12 mouse cellular contexts compared by ENCODE assay signal in the genomic region with DNA sequence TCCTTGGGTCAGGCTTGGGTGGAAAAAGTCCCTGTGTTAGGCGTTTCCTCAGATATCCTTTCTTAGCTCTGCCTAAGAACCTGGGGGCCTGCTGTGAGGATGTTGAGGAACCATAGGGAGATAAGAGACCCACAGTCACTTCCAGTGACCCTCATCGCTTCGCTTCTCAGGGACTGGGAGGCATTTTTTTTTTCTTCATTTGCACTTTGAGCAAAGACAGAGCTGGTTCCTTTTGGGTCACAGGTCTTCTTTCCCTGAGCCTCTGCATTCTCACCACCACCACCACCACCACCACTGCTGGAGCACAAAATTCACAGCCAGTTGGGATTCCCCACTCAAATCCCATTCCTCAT. TPM values are rescaled to one million over a fixed set of nuclear protein-coding genes. Genes with fewer than 3 reads are reported as not detected.
A peak's percentile ranks its signal among the peaks of the same experiment; 100 is the strongest.
DNase-seq lines count a peak whose midpoint lies in the region; ATAC-seq and TF ChIP-seq lines count a peak whose summit lies in the region.
"Had no signal": no experiment of that assay in that cellular context is flagged by ENCODE, and none has a peak within 500 bp of the region (broad histone marks: within the 10 kb centered on the region; RNA-seq: fewer than 3 reads in every experiment).

No protein-coding gene starts in this region.

- H3K4me2 ChIP-seq in heart, postnatal 0 days (ENCODE audit: low read depth, low read length) = peak overlapping the region; percentile 65
- peak overlapping the region; percentile 46; the same call in 1 of the 2 replicates for H3K4me2 ChIP-seq in midbrain, embryonic 13.5 days (replicated peaks)
- H3K4me2 ChIP-seq in midbrain, postnatal 0 days (ENCODE audit: low read depth, low read length, poor library complexity, severe bottlenecking) = no peak overlapping the region
- no peak overlapping the region for H3K4me2 ChIP-seq in neural tube, embryonic 13.5 days

- no peak for TF ChIP-seq CTCF in heart, postnatal 0 days (IDR thresholded peaks at IDR 0.05; ENCODE audit: low read depth)
- no peak for TF ChIP-seq CTCF in midbrain, postnatal 0 days (IDR thresholded peaks at IDR 0.05)
- TF ChIP-seq CTCF in thymus, adult 2 months (IDR thresholded peaks at IDR 0.05; ENCODE audit: borderline replicate concordance, control insufficient read depth, extremely low read depth, insufficient read depth, low read length, poor library complexity) = no peak

- peak overlapping the region; percentile 36; the same call in 1 of the 2 replicates for H3K4me3 ChIP-seq in heart, postnatal 0 days (ENCODE audit: low read depth, low read length)
- H3K4me3 ChIP-seq in midbrain, embryonic 13.5 days (replicated peaks) = peak overlapping the region; percentile 16
- H3K4me3 ChIP-seq in midbrain, postnatal 0 days (ENCODE audit: low read depth, low read length) = no peak overlapping the region
- H3K4me3 ChIP-seq in neural tube, embryonic 13.5 days = no peak overlapping the region
- H3K4me3 ChIP-seq in thymus, adult 2 months (ENCODE audit: control insufficient read depth, insufficient read depth, low read length) = no peak overlapping the region

- peak; percentile 2 for DNase-seq in cerebellum, adult 11-12 months
- DNase-seq in cerebellum, postnatal 10 days = no peak
- DNase-seq in heart, postnatal 0 days (ENCODE audit: low spot score) = no peak
- no peak for DNase-seq in heart, postnatal 10 days
- no peak for DNase-seq in midbrain, postnatal 0 days (ENCODE audit: low spot score)
- no peak for DNase-seq in thymus, adult 2 months
- DNase-seq: adrenal gland, postnatal 10 days; cerebellum, adult 2 months; gastrocnemius, postnatal 36 days; liver, embryonic 13.5 days had no signal

- H3K9me3 ChIP-seq in heart, postnatal 0 days (replicated peaks; ENCODE audit: control insufficient read depth, low read length) = no peaks in the 10 kb centered on the region
- no peaks in the 10 kb centered on the region for H3K9me3 ChIP-seq in midbrain, embryonic 13.5 days
- no peaks in the 10 kb centered on the region for H3K9me3 ChIP-seq in midbrain, postnatal 0 days (ENCODE audit: low read length)
- no peaks in the 10 kb centered on the region for H3K9me3 ChIP-seq in neural tube, embryonic 13.5 days
- H3K9me3 ChIP-seq: liver, embryonic 13.5 days had no signal

- peaks cover 8% of the 10 kb centered on the region for H3K36me3 ChIP-seq in heart, postnatal 0 days (replicated peaks; ENCODE audit: control insufficient read depth, insufficient read depth, low read length)
- H3K36me3 ChIP-seq in midbrain, embryonic 13.5 days = no peaks in the 10 kb centered on the region
- no peaks in the 10 kb centered on the region for H3K36me3 ChIP-seq in midbrain, postnatal 0 days (ENCODE audit: insufficient read depth, low read length)
- H3K36me3 ChIP-seq in neural tube, embryonic 13.5 days = peaks cover 17% of the 10 kb centered on the region; the same call in 1 of the 2 replicates
- H3K36me3 ChIP-seq in thymus, adult 2 months (ENCODE audit: control insufficient read depth, insufficient read depth, low read length) = no peaks in the 10 kb centered on the region
- H3K36me3 ChIP-seq: liver, embryonic 13.5 days had no signal

- TF ChIP-seq EP300 in heart, postnatal 0 days (IDR thresholded peaks at IDR 0.05; ENCODE audit: low read depth) = no peak

- 17% methylated on average over 3 of the region's 3 CpGs for WGBS in heart, postnatal 0 days
- 6% methylated on average over 3 of the region's 3 CpGs for WGBS in midbrain, embryonic 13.5 days
- 30% methylated on average over 3 of the region's 3 CpGs for WGBS in midbrain, postnatal 0 days
- 12% methylated on average over 3 of the region's 3 CpGs for WGBS in neural tube, embryonic 13.5 days
- WGBS in thymus, adult 2 months = 77% methylated on average over 3 of the region's 3 CpGs

- peaks cover 76% of the 10 kb centered on the region for H3K27me3 ChIP-seq in heart, postnatal 0 days (ENCODE audit: control insufficient read depth, insufficient read depth, low read length)
- H3K27me3 ChIP-seq in midbrain, embryonic 13.5 days = peaks cover 65% of the 10 kb centered on the region
- peaks cover 38% of the 10 kb centered on the region for H3K27me3 ChIP-seq in midbrain, postnatal 0 days (ENCODE audit: insufficient read depth, low read length)
- H3K27me3 ChIP-seq in neural tube, embryonic 13.5 days = peaks cover 77% of the 10 kb centered on the region
- peaks cover 11% of the 10 kb centered on the region; the same call in 1 of the 2 replicates for H3K27me3 ChIP-seq in thymus, adult 2 months (ENCODE audit: control insufficient read depth, insufficient read depth, low read length)

- H3K9ac ChIP-seq in heart, postnatal 0 days (replicated peaks; ENCODE audit: low read depth, low read length) = no peak overlapping the region
- no peak overlapping the region for H3K9ac ChIP-seq in midbrain, embryonic 13.5 days (replicated peaks)
- no peak overlapping the region for H3K9ac ChIP-seq in midbrain, postnatal 0 days (replicated peaks; ENCODE audit: low read length, poor library complexity, severe bottlenecking)
- H3K9ac ChIP-seq in neural tube, embryonic 13.5 days = 0 out of 2 replicates have a peak overlapping the region, but pooled peaks have one; percentile 55

- no peak; the same call in 1 of the 2 replicates for ATAC-seq in heart, postnatal 0 days (ENCODE audit: insufficient read depth, low read depth)
- no peak for ATAC-seq in midbrain, embryonic 13.5 days
- ATAC-seq in midbrain, postnatal 0 days (ENCODE audit: low FRiP score) = no peak
- no peak for ATAC-seq in neural tube, embryonic 13.5 days (ENCODE audit: low read depth)

- TF ChIP-seq POLR2A in thymus, adult 2 months (IDR thresholded peaks at IDR 0.05; ENCODE audit: control insufficient read depth, extremely low read depth, insufficient read depth, low read length, poor library complexity) = no peak

- intact Hi-C loops in heart, postnatal 10 days (cut with DNase I) = loop anchor here (2.0 kb wide), 1 partner anchor 14 kb away; a partner anchor contains a TSS

- H3K4me1 ChIP-seq in heart, postnatal 0 days (ENCODE audit: control insufficient read depth, insufficient read depth) = peaks cover 8% of the 10 kb centered on the region
- peaks cover 43% of the 10 kb centered on the region for H3K4me1 ChIP-seq in midbrain, embryonic 13.5 days (replicated peaks)
- peaks cover 13% of the 10 kb centered on the region for H3K4me1 ChIP-seq in midbrain, postnatal 0 days (ENCODE audit: insufficient read depth, low read length)
- H3K4me1 ChIP-seq in neural tube, embryonic 13.5 days (replicated peaks) = peaks cover 44% of the 10 kb centered on the region
- H3K4me1 ChIP-seq in thymus, adult 2 months (replicated peaks; ENCODE audit: control insufficient read depth, insufficient read depth, low read length) = peaks cover 27% of the 10 kb centered on the region

- H3K27ac ChIP-seq in heart, postnatal 0 days (ENCODE audit: low read depth) = peak overlapping the region; percentile 58
- no peak overlapping the region for H3K27ac ChIP-seq in midbrain, embryonic 13.5 days
- H3K27ac ChIP-seq in midbrain, postnatal 0 days (ENCODE audit: low read depth, low read length) = no peak overlapping the region
- no peak overlapping the region for H3K27ac ChIP-seq in neural tube, embryonic 13.5 days (replicated peaks)
- no peak overlapping the region for H3K27ac ChIP-seq in thymus, adult 2 months (ENCODE audit: control insufficient read depth, insufficient read depth, low read length)
- H3K27ac ChIP-seq: liver, embryonic 13.5 days had no signal

RNA-seq across cellular contexts. Expression of a gene that starts 0.2 kb away (rescaled TPM):
- 51.0 and 61.2 TPM in 2 replicates for total RNA-seq in heart, postnatal 0 days (2014; rRNA removed; ENCODE audit: low replicate concordance)
- polyA plus RNA-seq in heart, postnatal 0 days (2015; fragmentation: Nextera tagmentation; extraction: Ambion mirVana) = 22.8 and 23.3 TPM in 2 replicates
- total RNA-seq in heart, postnatal 10 days (2021) = 10 to 100 TPM; 40.8 to 48.0 TPM
- polyA plus RNA-seq in midbrain, embryonic 13.5 days (2015; fragmentation: Nextera tagmentation; extraction: Ambion mirVana) = 0.86 and 1.0 TPM in 2 replicates
- 0.05 TPM in 2 replicates for total RNA-seq in midbrain, postnatal 0 days (2014; rRNA removed)
- polyA plus RNA-seq in midbrain, postnatal 0 days (2015; fragmentation: Nextera tagmentation; extraction: Ambion mirVana) = 0.80 TPM in 2 replicates
- polyA plus RNA-seq in neural tube, embryonic 13.5 days (2015; fragmentation: Nextera tagmentation; extraction: Ambion mirVana) = 0.83 and 0.93 TPM in 2 replicates
- polyA plus RNA-seq in thymus, adult 2 months (2012; rRNA removed) = 3.6 and 6.4 TPM in 2 replicates

RNA-seq across cellular contexts. Expression of a gene that starts 9.2 kb away (rescaled TPM):
- total RNA-seq in heart, postnatal 0 days (2014; rRNA removed; ENCODE audit: low replicate concordance) = 20.8 and 44.2 TPM in 2 replicates
- polyA plus RNA-seq in heart, postnatal 0 days (2015; fragmentation: Nextera tagmentation; extraction: Ambion mirVana) = 10.0 and 13.8 TPM in 2 replicates
- total RNA-seq in heart, postnatal 10 days (2021) = 10 to 100 TPM; 20.8 to 21.0 TPM
- polyA plus RNA-seq in midbrain, embryonic 13.5 days (2015; fragmentation: Nextera tagmentation; extraction: Ambion mirVana) = 20.2 and 24.5 TPM in 2 replicates
- total RNA-seq in midbrain, postnatal 0 days (2014; rRNA removed) = 47.6 and 48.8 TPM in 2 replicates
- polyA plus RNA-seq in midbrain, postnatal 0 days (2015; fragmentation: Nextera tagmentation; extraction: Ambion mirVana) = 13.5 and 15.4 TPM in 2 replicates
- 38.1 and 42.0 TPM in 2 replicates for polyA plus RNA-seq in neural tube, embryonic 13.5 days (2015; fragmentation: Nextera tagmentation; extraction: Ambion mirVana)
- 4.2 and 5.6 TPM in 2 replicates for polyA plus RNA-seq in thymus, adult 2 months (2012; rRNA removed)

RNA-seq across cellular contexts. Expression of a gene that starts 14.9 kb away (rescaled TPM):
- total RNA-seq in heart, postnatal 0 days (2014; rRNA removed; ENCODE audit: low replicate concordance) = 44.4 and 64.1 TPM in 2 replicates
- polyA plus RNA-seq in heart, postnatal 0 days (2015; fragmentation: Nextera tagmentation; extraction: Ambion mirVana) = 28.8 and 30.0 TPM in 2 replicates
- total RNA-seq in heart, postnatal 10 days (2021) = 10 to 100 TPM; 48.4 to 52.2 TPM
- polyA plus RNA-seq in midbrain, embryonic 13.5 days (2015; fragmentation: Nextera tagmentation; extraction: Ambion mirVana) = 195 and 234 TPM in 2 replicates
- total RNA-seq in midbrain, postnatal 0 days (2014; rRNA removed) = 258 and 275 TPM in 2 replicates
- 205 and 217 TPM in 2 replicates for polyA plus RNA-seq in midbrain, postnatal 0 days (2015; fragmentation: Nextera tagmentation; extraction: Ambion mirVana)
- polyA plus RNA-seq in neural tube, embryonic 13.5 days (2015; fragmentation: Nextera tagmentation; extraction: Ambion mirVana) = 188 and 221 TPM in 2 replicates
- 222 and 263 TPM in 2 replicates for polyA plus RNA-seq in thymus, adult 2 months (2012; rRNA removed)

RNA-seq across cellular contexts. Expression of a gene that starts 15.6 kb away (rescaled TPM):
- total RNA-seq in heart, postnatal 0 days (2014; rRNA removed; ENCODE audit: low replicate concordance) = 2.3 and 7.7 TPM in 2 replicates
- 0.72 and 0.82 TPM in 2 replicates for polyA plus RNA-seq in heart, postnatal 0 days (2015; fragmentation: Nextera tagmentation; extraction: Ambion mirVana)
- total RNA-seq in heart, postnatal 10 days (2021) = 1 to 10 TPM; 3.6 to 3.8 TPM
- polyA plus RNA-seq in midbrain, embryonic 13.5 days (2015; fragmentation: Nextera tagmentation; extraction: Ambion mirVana) = 28.8 and 30.2 TPM in 2 replicates
- total RNA-seq in midbrain, postnatal 0 days (2014; rRNA removed) = 126 and 134 TPM in 2 replicates
- 86.8 and 88.6 TPM in 2 replicates for polyA plus RNA-seq in midbrain, postnatal 0 days (2015; fragmentation: Nextera tagmentation; extraction: Ambion mirVana)
- polyA plus RNA-seq in neural tube, embryonic 13.5 days (2015; fragmentation: Nextera tagmentation; extraction: Ambion mirVana) = 45.0 and 45.1 TPM in 2 replicates
- polyA plus RNA-seq in thymus, adult 2 months (2012; rRNA removed) = 196 and 239 TPM in 2 replicates

RNA-seq across cellular contexts. Expression of a gene that starts 30.7 kb away (rescaled TPM):
- 22.4 and 23.7 TPM in 2 replicates for total RNA-seq in heart, postnatal 0 days (2014; rRNA removed; ENCODE audit: low replicate concordance)
- 24.7 and 25.0 TPM in 2 replicates for polyA plus RNA-seq in heart, postnatal 0 days (2015; fragmentation: Nextera tagmentation; extraction: Ambion mirVana)
- total RNA-seq in heart, postnatal 10 days (2021) = 10 to 100 TPM; 26.4 to 28.7 TPM
- polyA plus RNA-seq in midbrain, embryonic 13.5 days (2015; fragmentation: Nextera tagmentation; extraction: Ambion mirVana) = 16.9 and 17.3 TPM in 2 replicates
- 17.0 and 18.3 TPM in 2 replicates for total RNA-seq in midbrain, postnatal 0 days (2014; rRNA removed)
- polyA plus RNA-seq in midbrain, postnatal 0 days (2015; fragmentation: Nextera tagmentation; extraction: Ambion mirVana) = 14.5 and 15.1 TPM in 2 replicates
- 20.2 and 20.7 TPM in 2 replicates for polyA plus RNA-seq in neural tube, embryonic 13.5 days (2015; fragmentation: Nextera tagmentation; extraction: Ambion mirVana)
- polyA plus RNA-seq in thymus, adult 2 months (2012; rRNA removed) = 34.4 and 36.1 TPM in 2 replicates

Comparison
In these comparisons a context has a peak if more than half of its experiments do, and no peak if none do; other contexts are left out.
1. H3K4me2 ChIP-seq: peak in heart, postnatal 0 days (single experiment) and midbrain, embryonic 13.5 days (single experiment); none in midbrain, postnatal 0 days (single experiment) and neural tube, embryonic 13.5 days (single experiment).
2. H3K4me3 ChIP-seq: peak in heart, postnatal 0 days (single experiment) and midbrain, embryonic 13.5 days (single experiment); none in midbrain, postnatal 0 days (single experiment), neural tube, embryonic 13.5 days (single experiment) and thymus, adult 2 months (single experiment).